Mouse (Mus musculus) ES-Bruce4 (cell line): Measurements from ENCODE around the gene Ccl7.

Experiments
- CTCF ChIP-seq: IDR thresholded peaks from one replicate; pipeline ENCODE4 v1.8.1; 2011; ENCODE audit warnings: low read depth, low read length
- EP300 ChIP-seq: IDR thresholded peaks from 2 replicates; pipeline ENCODE4 v1.6.1; 2011; ENCODE audit warnings: low read depth, low read length; ENCODE audit not compliant: insufficient read depth
- POLR2A ChIP-seq: IDR thresholded peaks from one replicate; pipeline ENCODE4 v1.8.1; 2011; ENCODE audit warnings: low read length; ENCODE audit not compliant: insufficient read depth

- no peak for TF ChIP-seq POLR2A
- TF ChIP-seq CTCF: no peak
- no peak for TF ChIP-seq EP300
Observed at GRCm38 (mm10) chr11:82062226-82062625, 16.7 kb downstream of the Ccl7 start.
